Mouse (Mus musculus) adrenal gland, adult 8-10 months (tissue): ENCODE results near the gene Acin1. TPM values are rescaled to one million over a fixed set of nuclear protein-coding genes. Genes with fewer than 3 reads are reported as not detected.

Experiments used
- DNase-seq: peaks from one replicate; pipeline ENCODE4 v3.0.0; 2022
- total RNA-seq, 4 experiments: library from RNA; stranded (reverse); gene quantifications; 2 replicates each; pipeline ENCODE4 v1.2.4; 2022

The Acin1 gene
- total RNA-seq, 4 experiments from 2014 or later = 140 to 305 (median 208) TPM

- DNase-seq = no peak
Observed at GRCm38 (mm10) chr14:54696752-54697151, 10.0 kb upstream of the Acin1 start.

DNA sequence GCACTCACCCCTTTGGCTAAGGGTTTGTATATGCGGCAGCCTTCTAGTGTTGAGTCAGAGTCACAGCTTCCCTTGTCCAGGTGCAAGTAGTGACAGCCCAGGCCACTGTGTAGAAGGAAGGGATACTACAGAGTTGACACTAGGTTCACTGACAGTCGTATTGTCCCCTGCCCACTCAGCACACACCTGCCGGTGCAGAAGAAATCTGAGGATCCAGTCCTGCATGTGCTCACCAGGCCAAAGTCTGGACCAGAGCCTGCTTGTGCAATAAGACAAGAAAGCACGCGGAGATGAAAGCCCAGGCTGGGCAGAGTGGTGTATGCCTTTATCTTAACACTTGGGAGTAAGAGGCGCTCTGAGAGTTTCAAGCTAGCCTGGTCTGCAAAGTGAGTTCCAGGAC lies 8.3 kb upstream of the Acin1 start:
- no peak for DNase-seq

- DNase-seq = no peak
Observed at GRCm38 (mm10) chr14:54687251-54687650, 520 bp upstream of the Acin1 start.

DNA sequence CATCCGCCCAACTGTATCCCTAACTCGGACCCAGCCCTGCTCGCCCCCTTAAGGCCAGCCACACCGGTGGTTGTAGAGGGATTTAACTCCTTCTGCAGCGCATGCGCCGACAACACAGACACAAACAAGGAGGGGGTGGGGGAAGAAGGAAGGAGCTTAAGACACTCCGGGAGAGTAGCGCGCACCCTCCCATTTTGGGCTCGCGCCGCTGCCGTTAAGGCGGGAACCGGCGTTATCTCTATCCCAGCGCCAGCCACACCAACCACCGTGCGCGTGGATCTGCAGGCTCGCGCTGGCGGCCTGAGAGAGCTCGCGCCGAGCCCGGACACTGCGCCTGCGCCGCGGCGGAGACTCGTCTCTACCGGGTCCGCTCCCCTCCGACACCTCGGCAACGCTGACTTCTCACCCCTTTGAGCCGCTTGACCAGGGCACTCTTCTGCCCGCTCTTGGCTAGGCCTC lies 639 bp downstream of the Acin1 start, which contains the start of gene 1700123O20Rik:
TSS of gene 1700123O20Rik (plus strand) at position 154 of the 459 bp plus-strand sequence.
- DNase-seq = no peak

- DNase-seq = no peak
Observed at GRCm38 (mm10) chr14:54685471-54685870, 1.3 kb downstream of the Acin1 start.

GRCm38 (mm10) chr14:54682396-54682795 lies 4.3 kb downstream of the Acin1 start:
- no peak for DNase-seq

- no peak for DNase-seq
Observed at GRCm38 (mm10) chr14:54678657-54679304, 8.0 kb downstream of the Acin1 start.

DNA sequence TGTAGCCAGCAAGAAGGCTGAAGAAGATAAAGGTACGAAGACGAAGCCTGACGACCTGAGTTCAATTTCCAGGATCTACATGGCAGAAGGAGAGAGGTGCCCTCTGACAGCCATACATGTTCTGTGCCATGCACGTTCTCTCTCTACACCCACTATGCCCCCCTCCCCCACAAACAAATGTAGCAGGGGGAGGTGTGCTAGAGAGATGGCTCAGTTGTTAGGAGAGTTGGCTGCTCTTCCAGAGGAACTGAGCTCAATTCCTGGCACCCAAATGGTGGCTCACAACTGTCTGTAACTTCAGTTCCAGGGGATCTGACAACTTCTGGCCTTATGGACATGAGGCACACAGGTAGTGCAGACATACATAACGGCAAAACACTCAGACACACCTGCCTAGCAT lies 10.4 kb downstream of the Acin1 start:
- DNase-seq = no peak

DNA sequence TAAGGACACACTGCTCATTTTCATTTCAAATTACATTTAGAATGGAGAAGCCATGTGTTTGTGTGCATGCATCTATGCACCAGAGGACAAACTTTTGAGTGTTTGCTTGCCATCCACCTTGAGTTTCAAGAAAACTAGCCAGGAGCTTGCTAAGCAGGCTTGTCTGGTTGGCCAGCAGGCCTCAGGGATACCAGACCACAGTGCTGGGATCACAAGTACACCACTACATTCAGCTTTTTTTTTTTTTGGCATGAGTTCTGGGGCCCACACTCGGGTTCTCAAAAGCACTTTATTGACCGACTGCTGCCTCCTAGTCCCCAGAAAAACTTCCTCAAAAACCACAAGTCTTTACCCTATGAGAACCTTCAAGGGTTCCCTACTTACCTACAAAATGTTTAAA lies 12.4 kb downstream of the Acin1 start:
- DNase-seq = no peak

- no peak for DNase-seq
Observed at GRCm38 (mm10) chr14:54669381-54669780, 17.4 kb downstream of the Acin1 start.

GRCm38 (mm10) chr14:54664477-54665222 lies 22.1 kb downstream of the Acin1 start:
- no peak for DNase-seq

DNA sequence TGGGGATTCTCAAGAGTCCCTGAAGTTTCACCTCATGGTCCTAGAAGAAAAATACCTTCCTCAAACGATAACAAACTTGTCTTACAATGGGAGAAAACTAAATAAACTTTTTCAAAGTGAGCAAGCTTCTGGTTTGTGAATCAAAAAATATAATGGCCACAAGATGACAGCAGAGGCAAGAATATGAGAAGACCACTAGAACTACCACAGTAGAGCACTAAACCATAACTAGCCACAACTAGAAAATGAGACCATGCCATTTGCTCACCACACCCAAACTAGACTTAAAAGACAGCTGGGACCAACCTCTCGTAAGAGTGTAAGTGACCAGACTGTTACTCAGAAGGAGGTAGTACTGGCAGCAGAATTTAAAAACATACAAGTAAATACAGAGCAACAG lies 26.7 kb downstream of the Acin1 start:
- no peak for DNase-seq

- peak; percentile 88 for DNase-seq
Observed at GRCm38 (mm10) chr14:54653496-54653895, 33.2 kb downstream of the Acin1 start.

GRCm38 (mm10) chr14:54652787-54653186 lies 33.9 kb downstream of the Acin1 start:
- no peak for DNase-seq

GRCm38 (mm10) chr14:54651556-54651955 lies 35.2 kb downstream of the Acin1 start:
- no peak for DNase-seq

GRCm38 (mm10) chr14:54650621-54651454 lies 35.9 kb downstream of the Acin1 start:
- peak; percentile 56 for DNase-seq

- DNase-seq = no peak
Observed at GRCm38 (mm10) chr14:54647900-54648299, 38.8 kb downstream of the Acin1 start.

- no peak for DNase-seq
Observed at GRCm38 (mm10) chr14:54646898-54647636, 39.7 kb downstream of the Acin1 start.

- no peak for DNase-seq
Observed at GRCm38 (mm10) chr14:54646455-54646854, 40.3 kb downstream of the Acin1 start.

GRCm38 (mm10) chr14:54644294-54644693 lies 42.4 kb downstream of the Acin1 start:
- DNase-seq = no peak

DNA sequence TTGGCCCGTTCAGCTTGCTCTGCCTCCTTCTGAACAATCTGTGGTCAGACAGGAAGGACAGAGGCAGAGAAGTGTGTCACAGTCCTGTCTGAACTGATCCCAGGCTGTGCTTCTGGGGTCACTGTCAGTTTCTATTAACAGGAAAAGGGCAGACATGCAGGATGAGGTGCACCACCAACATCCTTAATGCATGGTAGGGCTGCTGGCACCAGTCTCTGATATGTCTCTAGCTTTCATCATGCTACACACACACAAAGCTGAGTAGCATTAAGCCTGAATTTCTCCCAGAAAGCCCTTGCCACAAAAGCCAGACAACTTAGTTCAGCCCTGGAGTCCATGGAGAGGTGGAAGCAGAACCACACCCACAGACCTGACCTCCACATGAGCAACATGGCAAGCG lies 43.7 kb downstream of the Acin1 start:
- no peak for DNase-seq

- no peak for DNase-seq
Observed at GRCm38 (mm10) chr14:54642224-54642944, 44.3 kb downstream of the Acin1 start.
